Mouse (Mus musculus) kidney, postnatal 14 days (tissue): Measurements from ENCODE around the gene Pdzrn3.

Source experiments
- DNase-seq: peaks from one replicate; pipeline ENCODE4 v3.0.0; 2022; ENCODE audit warnings: mixed read lengths

Pdzrn3 gene

DNA sequence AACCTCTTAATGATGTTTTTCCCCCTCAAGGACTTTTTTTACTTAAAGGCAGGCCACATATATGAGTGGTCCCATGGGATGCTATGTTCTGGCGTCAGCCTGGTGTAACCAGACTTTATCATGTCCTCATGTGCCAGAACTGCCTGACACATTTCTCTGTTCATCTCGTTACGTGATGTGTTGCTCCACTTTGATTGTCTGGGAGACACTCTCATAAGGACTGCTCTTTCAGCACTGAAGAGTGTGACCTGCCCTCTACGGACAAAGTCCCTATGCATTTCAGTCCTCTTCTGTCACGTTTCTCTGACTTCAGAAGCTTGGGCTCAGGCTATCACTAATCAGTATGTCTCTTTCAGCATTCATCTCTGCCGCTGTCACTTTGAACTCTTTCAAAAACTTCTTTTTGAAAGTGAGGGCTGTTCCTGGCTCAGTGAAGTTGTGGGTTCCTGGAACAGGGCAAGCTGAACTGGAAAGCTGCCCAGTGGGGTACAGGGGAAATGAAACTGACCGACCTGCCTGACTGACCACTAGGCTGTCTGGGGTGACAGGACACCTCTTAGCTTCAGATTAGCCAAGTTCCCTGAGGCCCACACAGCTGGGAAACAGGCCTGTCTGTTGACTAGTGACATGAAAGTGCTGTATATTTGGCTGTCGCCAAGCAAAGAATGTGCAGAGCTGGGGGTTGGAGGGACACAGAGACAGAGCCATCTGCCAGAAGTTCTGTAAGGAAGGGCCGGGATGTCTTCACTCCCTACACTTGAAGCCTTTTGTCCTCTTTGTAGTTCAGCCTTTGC, 10.7 kb downstream of the Pdzrn3 start:
- DNase-seq: peak; percentile 70

DNA sequence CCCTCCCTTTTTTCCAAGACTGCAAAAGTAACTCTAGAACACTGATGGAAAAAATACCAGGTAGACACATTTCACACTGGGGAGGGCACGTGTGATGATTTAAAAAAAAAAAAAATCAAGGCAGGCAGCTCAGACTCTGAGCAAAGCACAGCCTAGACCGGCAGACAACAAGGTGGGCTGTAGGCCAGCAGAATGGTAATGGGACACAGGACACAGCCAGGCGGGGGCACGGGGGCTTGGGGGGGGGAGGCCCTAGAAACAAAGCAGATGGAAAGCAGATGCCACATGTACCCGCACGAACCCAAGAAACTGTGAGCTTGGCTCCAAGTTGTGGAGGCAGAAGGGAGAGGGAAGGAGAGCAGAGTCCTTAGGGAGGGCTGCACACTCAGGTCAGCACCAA, 11.9 kb downstream of the Pdzrn3 start:
- DNase-seq: no peak

DNA sequence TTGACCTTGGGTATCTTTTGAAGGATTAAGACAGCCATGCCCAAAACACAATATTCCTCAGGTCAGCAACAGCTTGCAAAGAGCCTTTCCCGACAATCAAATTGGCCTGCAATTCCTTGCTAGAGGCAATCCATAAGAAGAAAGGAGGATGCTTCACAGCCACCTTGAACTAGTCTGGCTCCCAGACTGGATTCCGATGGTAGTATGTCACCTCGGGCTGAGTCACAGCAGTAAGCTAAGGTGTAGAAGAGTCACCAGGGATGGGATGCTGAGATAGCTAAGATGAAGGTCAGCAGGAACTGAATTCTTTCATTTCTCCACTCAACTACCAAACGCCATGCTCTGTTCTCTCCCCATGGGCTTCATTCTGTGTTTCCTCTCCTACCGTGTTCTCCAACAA, 13.8 kb downstream of the Pdzrn3 start:
- DNase-seq: no peak

DNA sequence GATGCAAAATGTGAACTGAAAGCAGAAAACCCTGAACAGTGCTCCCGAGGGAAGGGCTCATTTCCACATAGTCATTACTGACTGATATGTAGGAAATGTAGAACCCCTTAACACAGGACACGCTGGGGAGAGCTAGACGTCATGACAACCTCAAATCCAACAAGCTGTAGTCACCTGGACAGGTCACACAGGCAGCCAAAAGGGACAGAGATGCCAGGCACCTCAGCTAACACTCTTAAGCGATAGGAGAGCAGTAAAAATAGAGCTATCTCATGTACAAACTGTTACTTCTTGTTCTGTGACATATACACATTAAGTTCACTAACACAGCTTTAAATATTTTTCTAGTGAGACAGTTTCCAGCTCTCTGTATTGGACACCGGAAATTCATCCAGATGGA, 15.0 kb downstream of the Pdzrn3 start:
- DNase-seq: no peak

DNA sequence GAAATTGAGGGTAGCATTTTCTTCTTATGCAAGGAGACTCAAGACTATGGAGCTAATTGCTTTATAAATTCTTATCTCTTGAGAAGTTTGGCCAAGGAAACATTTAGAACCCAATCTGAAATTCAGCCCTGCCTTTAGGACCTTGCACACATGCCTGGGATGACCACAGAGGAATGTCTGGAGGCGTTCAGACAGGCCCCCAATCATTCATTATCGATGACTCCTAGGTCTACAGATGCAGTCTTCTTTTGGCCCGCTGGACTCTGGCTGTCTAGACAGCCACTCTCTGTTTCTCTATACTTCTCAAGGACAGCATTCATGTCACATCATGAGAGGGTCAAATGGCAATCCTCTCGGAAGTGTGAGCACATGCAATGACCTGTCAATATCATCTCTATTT, 15.4 kb downstream of the Pdzrn3 start:
- DNase-seq: no peak

DNA sequence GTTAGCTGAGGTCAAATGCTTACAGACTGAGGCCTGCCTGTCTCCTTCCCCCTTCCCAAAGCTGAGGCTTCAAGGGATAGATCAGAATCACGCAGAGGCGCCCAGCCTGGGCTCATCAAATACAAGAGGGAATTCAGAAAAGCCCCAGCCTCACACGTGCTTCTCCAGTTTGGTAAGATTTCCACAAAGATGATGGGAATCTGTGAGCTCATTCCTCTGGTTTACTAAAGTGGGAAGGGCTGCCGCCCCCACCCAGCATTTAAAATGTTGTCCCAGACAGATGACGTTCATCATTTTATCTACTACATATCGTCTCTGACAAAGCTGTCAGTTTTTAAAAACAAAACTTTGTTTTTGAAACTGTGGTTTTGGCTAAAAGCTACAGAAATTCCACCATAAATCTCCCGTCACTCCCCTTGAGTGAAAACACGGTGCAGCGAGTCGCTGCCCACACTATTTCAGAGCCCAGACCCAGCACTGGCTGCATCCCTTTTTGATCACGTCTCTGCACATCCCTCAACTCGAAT, 17.4 kb downstream of the Pdzrn3 start:
- peak; percentile 29 for DNase-seq

DNA sequence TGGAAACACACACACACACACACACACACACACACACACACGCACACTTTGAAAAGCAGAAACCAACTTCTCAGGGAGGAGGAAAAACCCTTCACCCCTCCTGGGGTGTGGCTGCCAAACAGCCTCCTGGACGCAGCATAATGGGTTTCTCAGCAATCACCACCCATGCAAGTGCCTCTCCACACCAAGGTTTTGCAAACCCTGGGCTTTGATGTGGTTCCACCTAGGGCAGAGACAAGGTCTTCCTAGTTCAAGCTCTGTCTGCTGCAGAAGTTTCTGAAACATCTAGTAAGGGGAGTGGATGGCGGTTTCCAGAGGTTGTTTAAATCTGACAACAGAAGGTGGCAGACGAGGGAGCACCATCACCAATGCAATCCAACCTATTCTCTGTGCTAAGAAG, 18.1 kb downstream of the Pdzrn3 start:
- DNase-seq: no peak

DNA sequence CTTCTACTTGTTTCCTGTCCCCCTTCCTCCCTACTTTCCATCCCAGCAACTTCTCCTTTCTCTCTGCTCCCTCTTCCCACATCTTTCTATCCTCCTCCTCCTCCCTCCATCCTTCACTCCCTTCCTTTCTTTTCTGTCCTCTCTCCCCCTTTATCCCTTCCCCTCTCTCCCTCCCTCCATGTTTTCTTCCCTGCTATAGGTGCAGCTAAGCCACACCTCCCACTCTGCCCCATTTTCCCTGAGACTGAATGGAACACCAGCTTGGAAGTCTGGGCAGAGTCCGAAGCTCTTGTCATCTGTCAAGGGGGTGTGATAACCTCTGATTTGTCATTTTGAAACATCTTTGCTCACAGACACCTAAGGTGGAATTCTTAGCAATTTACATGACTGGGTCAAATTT, 22.8 kb downstream of the Pdzrn3 start:
- DNase-seq: no peak

DNA sequence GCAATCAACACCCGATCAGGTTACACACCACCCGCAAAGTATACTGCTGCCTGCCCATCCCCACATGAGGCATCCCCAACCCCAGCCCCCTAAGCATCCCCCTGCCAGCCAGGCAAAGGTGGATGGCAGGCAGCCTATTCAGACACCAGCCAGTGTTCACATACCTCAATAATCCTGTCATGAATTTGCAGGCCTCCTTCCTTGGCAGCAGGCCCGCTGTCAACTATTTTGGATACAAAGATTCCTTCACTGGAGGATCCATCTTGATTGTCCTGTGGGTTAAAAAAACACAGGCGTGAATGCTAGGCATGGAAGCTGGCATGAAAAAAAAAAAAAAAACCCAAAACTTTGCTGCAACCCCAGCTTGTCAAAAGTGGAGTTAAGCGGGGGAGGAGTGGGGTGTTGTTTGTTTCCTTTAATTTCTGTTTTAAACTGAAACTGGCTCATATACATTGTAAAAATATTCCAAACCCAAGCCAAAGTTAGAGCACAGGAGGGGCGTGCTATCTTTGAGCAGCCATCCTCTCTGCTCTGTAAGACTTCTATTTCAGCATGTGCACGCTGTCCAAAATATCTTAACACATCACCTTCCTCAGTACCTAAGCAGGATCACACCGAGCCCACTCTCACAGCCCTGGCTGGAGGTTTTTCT, 23.3 kb downstream of the Pdzrn3 start:
- no peak for DNase-seq

DNA sequence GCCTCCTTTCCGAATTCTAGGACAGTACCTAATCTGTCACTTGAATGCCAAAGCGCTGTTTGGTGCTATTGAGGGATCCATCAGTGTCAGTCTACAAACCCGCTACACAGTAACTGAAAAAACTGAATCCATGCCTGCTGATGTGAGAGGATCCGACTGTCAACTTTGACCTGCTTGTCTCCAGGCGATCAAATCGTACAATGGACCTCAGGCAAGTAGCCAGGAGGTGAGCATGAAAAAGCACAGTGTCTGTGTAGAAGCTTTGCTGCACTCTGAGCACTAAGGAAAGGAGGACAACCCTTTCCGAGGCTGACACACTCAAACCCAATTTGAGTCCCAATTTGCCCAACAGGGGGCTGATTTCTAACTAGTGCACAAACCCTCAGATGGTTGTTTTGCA, 24.0 kb downstream of the Pdzrn3 start:
- DNase-seq: peak; percentile 44

DNA sequence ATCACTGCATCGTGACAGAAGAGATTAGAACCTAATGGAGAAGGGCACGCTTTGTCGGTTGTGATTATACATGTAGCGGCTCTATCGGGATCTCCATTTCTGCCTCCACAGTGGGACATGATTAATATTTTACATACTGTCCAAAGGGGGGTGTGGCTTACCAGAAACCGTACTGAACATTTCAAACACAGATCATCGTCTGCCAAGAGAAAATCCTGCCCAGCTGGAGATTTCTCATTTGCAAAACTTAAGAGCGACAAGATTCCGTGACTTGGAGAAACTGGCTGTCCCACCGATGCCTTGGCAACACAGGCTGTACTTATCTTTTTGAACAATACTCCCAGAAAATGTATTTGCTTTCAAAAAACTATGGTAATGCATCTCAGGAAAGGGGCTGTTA, 25.1 kb downstream of the Pdzrn3 start:
- DNase-seq: no peak

DNA sequence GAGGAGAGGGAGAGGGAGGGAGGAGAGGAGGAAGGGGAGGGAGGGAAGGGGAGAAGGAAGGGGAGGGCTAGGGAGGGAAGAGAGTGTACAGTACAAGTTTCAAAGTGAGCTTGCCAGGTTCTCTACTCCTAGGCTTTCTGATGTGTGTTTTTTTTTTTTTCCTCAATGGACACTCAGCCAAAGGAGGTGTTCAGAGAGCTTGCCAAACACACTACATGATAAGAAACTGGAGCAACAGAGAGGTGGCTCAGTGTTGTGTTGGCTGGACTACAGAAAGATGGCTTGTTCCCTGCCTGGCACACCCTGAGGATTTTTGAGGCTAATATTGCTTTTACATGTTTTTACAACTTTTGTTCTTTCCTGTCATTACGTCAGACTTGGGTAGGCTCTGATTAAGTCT, 26.6 kb downstream of the Pdzrn3 start:
- no peak for DNase-seq

DNA sequence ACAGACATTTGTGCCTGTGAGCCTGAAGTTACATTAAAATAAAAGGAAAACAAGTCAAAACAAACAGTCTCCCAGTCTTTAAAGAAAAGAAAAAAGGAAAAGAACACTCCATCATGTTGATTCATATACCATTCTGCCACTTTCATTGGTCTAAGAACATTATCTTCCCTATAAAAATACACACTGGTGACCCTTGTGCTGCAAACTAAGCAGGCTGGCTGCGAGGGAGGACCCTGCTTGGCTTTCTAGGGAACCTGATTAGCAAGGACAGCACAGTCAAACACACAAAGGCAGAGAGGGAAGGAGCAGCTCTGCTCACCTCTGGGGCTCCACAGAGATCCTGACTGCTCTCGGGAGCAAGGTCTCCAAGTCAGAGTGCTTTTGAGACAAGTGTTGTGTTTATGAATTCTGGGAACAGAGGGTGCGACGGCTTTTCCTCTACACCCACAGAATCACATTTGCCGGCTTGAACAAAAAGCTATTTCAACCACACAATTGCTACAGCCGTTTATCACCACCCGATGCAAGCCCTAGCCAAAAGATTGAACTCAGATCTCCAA, 27.2 kb downstream of the Pdzrn3 start:
- no peak for DNase-seq

DNA sequence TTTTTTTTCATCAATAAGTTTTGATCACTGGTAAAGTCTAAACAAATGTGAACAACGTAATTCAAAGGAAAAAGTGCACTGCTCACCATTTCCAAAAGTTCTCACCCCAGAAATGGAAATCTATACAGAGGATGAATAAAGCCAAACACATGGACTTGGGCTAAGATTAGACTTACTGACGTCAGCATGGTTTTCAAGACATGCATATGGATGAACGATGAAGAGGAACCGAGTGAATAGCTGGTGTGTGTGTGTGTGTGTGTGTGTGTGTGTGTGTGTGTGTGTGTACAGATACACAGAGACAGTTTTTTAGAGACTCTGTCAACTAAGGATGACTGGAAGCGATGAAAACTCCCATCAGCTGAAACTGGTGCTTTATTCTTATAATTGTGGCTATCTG, 29.2 kb downstream of the Pdzrn3 start:
- no peak for DNase-seq

DNA sequence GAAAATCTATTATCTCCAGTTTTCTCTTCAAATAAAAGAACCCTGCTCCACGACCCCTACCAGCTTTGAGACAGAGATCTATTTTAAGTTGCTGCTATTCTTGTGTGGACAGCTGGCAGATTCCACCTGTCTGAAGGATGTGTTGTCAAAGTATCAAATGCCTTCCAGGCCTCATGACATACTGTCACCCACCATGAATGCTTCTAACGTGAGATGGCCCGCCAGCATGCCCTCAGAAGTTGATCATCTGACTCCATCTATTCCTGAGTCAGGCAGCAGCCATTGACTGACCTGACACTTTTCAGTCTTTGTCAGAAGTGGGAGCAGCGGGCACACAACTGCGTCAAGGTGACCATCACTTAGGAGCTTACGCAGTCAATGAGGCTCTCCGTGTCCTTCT, 37.6 kb downstream of the Pdzrn3 start:
- DNase-seq: no peak

DNA sequence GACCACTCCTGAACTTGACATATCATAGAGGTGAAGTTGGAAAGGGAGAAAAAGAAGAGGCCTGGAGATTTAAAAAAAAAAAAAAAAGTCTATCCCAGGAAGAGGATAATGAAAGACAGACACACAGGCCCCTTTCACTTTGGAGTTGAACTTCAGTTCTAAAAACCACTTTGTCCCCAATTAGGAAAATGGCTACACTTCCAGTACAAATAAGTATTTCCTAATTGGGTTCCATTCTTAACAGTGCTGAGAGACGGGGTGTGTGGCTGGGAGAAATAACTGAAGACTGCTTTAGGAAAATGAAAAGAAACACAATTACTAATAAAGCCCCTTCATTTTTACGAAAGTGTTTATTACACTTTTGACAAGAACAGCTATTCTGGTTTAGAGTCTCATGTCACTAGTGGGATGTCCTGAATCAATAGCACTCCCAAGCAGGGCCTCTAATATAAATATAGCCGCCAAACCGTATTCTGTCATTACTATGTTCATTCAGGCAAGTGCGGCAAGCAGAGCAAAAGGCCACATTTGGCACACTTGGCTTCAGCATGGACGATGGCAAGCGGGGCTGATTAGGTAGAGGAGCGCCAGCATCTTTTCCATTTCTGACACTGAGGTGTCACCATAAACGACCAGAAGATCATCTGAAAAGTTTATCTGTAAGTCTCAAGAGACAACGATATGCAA, 39.7 kb downstream of the Pdzrn3 start:
- DNase-seq: no peak

DNA sequence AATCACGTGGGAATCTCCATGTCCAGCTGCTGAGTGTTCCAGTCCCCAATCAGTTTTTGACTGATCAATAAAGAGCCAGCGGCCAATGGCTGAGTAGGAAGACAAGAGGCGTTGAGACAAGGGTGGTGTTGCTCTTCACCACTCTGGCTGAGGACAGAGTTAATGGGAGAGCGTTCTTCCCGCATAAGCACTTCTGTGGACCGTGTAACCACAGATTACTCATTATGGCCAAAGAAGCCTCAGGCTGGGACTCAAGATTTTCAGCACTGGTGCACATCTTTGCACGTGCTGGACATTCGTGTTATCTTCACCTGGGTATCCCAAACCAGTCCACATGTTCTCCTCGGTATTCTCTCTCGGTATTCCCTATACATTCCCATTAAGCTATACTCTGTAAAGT, 41.0 kb downstream of the Pdzrn3 start:
- DNase-seq: peak; percentile 22

DNA sequence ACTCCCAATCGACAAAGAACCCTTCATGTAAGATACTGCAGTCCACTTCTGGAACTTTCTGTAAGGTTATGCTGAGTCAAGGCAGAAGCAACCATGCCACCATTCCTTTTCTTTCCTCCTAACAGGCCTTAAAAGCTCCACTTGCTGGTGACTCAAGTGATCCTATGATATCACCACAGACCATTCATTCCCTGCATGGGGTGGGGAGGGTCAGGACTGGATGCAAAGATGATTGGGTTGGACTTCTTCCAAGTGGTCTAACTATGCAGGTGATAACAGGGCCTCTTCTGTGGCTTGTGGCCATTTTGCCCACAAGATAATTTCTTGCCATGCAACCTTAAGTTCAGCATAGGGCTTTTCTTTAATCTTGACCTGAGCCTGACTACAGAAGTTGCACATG, 42.0 kb downstream of the Pdzrn3 start:
- DNase-seq: no peak

DNA sequence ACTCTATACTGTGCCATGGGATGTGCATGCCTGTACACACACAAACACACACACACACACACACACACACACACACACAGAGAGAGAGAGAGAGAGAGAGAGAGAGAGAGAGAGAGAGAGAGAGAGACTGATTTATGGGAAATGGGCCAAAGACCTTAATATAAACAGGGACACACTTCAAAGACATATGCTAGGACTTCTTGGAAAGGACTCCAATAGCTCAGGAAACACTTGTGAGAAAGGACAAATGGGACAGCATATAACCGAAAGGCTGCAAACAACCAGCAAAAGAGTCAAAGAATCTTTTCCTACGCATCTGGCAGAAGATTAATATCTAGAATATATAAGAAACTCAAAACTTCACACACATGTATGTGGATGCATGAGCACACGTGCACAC, 43.2 kb downstream of the Pdzrn3 start:
- no peak for DNase-seq

DNA sequence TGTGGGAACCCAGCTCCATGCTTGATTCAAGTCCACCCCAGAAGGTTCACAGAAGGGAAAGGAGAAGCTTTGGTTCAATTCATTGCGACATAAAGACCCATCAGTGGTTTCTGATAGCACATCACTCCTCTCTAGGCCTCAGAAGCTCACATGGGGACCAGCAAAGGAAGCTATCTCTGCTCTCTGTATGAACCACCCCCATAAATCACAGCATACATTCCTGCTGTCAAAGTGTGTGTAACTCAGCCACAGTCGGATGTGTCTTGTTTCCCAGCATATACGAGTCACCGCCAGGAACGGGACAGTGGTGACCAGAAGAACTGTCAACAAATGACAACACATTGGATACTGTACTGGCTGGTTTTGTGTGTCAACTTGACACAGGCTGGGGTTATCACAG, 47.3 kb downstream of the Pdzrn3 start:
- peak; percentile 27 for DNase-seq

DNA sequence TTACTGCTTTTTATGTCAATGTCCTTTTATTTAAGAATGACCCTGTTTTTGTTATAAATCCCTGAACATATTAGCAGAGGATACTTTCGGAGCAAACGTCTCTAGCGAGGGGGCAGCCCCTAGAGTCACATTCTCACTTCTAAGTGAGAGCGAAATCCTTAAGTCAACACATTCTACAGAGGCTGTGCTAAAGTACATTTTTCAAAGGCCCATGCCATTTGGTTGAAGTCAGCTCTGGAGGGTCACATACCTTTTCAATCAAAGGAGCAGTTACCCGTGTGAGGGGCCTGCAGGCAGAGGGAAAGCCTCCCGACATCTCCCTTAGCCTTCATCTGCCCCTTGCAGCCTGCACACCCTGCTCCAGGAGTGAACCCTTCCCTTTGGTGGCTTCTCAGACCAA, 48.2 kb downstream of the Pdzrn3 start:
- DNase-seq: no peak

DNA sequence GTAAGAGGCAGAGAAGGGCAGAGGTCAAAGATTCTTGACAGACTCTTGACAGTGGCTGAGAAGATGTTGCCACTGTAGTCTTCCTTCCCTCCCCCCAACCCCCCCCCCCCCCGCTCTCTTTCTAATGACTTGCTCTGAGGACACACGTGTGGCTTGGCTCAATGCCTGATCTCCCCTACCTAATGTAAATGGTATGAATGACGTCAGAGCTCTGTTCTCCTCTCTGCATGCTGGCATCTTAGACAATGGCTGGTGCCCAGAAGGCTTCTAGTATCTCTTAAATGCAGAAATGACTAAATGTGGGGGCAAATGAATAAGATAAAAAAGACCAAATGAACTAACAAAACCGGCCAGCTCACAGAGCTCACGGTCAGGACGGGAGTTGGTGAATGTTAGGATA, 49.2 kb downstream of the Pdzrn3 start:
- DNase-seq: no peak

DNA sequence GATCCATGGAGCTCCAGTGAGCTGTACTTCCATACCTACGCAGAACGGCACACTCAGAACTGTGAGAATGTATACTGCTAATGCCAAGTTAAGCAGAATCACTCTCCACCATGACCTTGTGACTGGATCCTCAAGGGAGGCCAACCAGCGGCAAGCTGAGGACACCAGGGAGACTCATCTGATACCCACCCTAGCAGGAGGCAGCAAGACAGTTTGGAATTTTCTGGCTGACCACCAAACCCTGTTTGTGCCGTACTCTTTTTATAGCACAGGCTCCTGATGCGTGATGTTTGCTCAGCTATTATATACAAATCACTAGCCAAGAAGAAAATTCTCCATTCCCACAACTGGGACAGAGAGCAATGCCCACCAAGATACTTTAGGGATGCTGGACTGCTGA, 50.0 kb downstream of the Pdzrn3 start:
- no peak for DNase-seq

DNA sequence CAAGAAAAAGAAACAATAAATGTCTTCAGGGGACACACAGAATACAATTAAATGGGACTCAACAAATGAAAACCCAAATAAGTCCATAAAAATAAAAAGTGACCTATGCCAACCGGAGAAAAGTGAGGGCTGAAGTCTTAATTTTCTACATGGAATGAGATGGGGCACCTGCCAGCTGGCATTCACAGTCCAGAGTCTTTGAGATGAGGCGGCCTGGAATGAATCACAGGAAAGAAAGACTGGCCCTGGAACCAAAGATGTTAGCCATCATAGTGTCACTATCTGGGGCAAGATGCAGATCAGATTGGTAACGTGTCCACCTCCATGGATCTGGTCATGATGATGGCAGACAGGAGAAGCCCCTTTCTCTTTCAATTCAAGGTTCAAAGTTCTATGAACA, 50.5 kb downstream of the Pdzrn3 start:
- DNase-seq: peak; percentile 26
